Mouse (Mus musculus): Measurements from ENCODE around the gene Limch1.

Gene Limch1

GRCm38 (mm10) chr5:67029946-67030345 lies 284.3 kb downstream of the Limch1 start:
- DNase-seq (ENCODE audit: low read depth, low spot score), result no peak

DNA sequence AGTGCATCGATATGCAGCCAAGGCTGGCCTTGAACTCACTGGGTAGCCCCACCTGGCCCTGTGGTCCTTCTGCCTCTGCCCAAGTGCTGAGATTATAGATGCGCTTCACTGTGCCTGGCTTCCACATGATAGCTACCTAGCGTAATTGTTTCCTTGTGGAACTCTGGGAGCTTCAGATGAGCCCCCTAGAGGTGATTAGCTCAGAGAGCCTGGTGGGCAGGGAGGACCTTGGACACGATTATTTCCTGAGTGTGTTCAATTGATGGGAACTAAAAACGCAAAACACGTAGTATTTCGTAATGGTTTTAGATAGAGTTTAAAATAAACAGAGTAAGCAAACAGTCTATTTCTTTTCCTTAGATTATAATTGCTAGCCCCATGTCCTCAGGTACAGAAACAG lies 287.0 kb downstream of the Limch1 start:
- no peak for DNase-seq (ENCODE audit: low read depth, low spot score)

GRCm38 (mm10) chr5:67043932-67044331 lies 298.3 kb downstream of the Limch1 start:
- no peak for DNase-seq (ENCODE audit: low read depth, low spot score)

DNA sequence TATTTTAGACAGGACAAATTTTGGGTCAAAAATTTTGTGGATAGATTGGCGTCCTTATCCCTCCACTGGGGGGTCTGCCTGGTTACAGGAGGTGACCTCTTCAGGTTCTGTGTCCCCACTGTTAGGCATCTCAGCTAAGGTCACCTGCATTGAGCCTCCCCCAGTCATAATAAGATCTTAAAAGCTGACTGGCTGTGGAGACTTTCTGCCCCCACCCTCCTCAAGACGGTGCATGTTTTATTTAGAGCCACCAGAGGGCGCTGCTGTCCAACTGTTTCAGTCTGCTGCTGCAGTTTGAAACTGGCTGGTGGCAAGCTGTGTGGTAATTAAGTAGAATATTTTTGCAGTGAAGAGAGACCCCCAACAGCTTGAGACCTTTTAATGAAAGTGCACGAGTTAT lies 302.4 kb downstream of the Limch1 start:
- DNase-seq (ENCODE audit: low read depth, low spot score), result peak; percentile 22

DNA sequence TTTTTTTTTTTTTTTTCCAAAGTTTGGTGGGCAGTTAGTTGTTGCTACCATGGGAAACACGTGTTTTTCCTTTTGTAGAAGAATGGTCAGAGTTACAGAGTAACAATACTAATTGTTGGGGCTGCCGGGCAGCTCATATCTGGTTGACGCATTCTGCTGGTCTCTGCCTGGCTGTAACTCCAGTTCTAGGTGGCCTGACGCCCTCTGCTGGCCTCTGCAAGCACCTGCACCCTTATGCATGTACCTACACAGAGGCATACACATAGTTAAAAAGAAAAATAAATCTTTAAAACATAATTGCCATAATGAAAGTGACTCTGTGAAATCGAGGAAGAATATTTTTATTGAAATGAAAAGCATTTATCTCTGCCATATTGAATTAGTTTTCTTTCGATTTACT lies 312.2 kb downstream of the Limch1 start:
- no peak for DNase-seq (ENCODE audit: low read depth, low spot score)

GRCm38 (mm10) chr5:67060519-67060918 lies 314.9 kb downstream of the Limch1 start:
- no peak for DNase-seq (ENCODE audit: low read depth, low spot score)

DNA sequence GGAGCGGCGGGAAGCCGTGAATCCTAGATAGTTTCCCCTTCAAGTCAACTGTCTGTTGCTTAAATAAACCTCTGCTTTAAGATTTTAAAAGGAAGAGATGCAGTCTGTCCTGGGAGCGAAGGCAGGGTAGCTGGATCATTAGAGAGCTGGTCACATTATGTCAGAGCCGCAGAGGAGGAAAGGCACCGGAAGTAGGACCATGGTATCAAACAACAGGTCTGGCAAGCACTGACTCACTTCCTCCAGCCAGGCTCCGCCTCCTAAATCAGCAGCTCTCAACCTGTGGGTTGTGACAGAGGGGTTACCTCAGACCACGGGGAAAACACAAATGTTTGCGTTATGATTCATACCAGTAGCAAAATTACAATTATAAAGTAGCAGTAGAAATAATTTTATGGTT lies 318.0 kb downstream of the Limch1 start:
- no peak for DNase-seq (ENCODE audit: low read depth, low spot score)

GRCm38 (mm10) chr5:67083117-67083516 lies 337.5 kb downstream of the Limch1 start:
- no peak for DNase-seq (ENCODE audit: low read depth, low spot score)

- DNase-seq (ENCODE audit: low read depth, low spot score), result no peak
Measured at GRCm38 (mm10) chr5:67090856-67091255, 345.2 kb downstream of the Limch1 start.

GRCm38 (mm10) chr5:67091766-67092165 lies 346.1 kb downstream of the Limch1 start:
- DNase-seq (ENCODE audit: low read depth, low spot score), result no peak

GRCm38 (mm10) chr5:67093991-67094390 lies 348.4 kb downstream of the Limch1 start:
- DNase-seq (ENCODE audit: low read depth, low spot score), result no peak

DNA sequence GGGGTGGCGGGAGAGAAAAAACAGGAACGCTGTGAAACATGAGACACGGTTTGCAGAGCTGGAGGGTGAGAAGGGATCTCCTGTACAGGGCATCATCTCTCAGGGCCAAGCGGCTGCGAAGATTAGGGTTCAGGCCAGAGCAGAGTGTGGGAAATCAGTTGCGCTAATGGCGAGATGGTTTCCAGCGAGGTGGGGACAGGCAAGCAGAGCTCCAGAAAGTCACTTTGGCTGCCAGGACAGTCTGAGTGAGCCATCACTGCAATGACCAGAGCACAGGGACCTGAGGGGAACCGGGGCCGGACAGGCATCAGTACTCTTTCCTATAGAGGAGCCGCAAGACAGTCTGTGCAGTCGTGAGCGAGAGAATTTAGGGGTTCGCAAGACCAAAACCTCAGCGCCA lies 349.5 kb downstream of the Limch1 start:
- no peak for DNase-seq (ENCODE audit: low read depth, low spot score)

DNA sequence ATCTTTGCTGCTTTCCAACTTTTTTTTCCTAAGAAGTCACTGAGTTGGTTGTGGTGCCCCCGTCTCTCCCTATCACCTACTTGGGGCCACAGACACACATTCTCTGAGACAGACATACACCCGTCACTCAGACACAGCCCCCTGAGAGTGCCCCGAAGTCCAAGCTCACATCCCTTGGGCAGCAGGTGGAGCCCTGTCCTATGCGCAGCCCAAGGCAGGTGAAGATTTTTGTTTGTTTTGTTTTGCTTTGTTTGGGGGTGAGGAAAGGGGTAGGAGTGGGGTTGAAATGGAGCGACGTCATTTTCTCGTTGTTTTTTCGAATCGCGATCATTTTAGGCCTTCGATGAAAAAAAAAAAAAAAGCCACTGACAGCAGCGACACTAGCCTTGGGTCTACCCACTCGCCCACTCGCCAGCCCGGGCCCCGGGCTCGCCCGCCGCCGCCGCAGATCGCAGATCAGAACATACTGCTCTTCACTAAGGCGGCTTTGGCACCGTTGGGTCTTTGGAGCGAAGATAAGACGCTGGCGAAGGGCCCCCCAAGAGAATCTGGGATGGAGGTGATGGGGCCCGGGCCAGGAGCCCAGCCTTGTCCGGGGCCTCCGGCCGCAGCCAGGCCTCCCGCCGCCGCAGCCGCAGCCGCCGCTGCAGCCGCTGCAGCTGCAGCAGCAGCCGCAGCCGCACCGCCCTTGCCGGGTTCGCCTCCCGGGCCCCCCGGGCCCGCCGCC lies 350.2 kb downstream of the Limch1 start:
- DNase-seq (ENCODE audit: low read depth, low spot score), result no peak

GRCm38 (mm10) chr5:67096378-67096771 lies 350.7 kb downstream of the Limch1 start:
- DNase-seq (ENCODE audit: low read depth, low spot score), result no peak

GRCm38 (mm10) chr5:67097106-67098050 lies 351.8 kb downstream of the Limch1 start:
- no peak for DNase-seq (ENCODE audit: low read depth, low spot score)

DNA sequence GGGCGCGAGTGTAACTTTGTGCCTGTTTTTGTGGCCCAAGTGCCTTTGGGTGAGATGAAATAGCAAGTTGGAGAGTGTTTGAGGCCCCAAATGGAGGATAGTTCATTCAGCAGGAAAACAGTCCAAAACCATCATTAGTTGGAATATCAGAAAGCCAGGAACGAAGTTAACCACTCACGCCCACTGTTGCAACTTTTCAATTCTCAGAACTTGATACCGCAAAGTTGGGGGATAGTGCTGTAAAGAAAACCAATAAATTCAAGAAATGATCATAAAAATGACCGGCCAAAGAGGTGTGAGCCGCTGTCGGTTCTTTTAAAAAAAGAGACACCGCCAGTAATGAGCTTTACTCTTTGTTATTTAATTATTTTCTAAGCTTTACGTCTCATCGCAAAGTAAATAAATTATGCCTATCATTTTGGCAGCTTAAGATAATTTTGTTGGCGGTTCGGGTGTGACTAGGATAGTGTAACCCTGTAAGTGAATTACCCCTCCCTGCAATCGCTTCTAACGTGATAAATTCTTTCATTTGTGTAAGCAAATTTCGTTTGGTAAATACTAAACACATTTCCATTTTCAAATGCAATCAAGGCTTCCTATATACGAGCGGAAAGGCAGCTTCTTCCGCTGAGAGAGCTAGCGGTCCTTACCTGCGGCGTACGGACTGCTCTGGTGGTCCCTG lies 352.6 kb downstream of the Limch1 start:
- DNase-seq (ENCODE audit: low read depth, low spot score), result no peak

GRCm38 (mm10) chr5:67098733-67099323 lies 353.2 kb downstream of the Limch1 start, which contains the start of gene Phox2b:
TSS of gene Phox2b (minus strand) at chr5:67099301.
- no peak for DNase-seq (ENCODE audit: low read depth, low spot score)

DNA sequence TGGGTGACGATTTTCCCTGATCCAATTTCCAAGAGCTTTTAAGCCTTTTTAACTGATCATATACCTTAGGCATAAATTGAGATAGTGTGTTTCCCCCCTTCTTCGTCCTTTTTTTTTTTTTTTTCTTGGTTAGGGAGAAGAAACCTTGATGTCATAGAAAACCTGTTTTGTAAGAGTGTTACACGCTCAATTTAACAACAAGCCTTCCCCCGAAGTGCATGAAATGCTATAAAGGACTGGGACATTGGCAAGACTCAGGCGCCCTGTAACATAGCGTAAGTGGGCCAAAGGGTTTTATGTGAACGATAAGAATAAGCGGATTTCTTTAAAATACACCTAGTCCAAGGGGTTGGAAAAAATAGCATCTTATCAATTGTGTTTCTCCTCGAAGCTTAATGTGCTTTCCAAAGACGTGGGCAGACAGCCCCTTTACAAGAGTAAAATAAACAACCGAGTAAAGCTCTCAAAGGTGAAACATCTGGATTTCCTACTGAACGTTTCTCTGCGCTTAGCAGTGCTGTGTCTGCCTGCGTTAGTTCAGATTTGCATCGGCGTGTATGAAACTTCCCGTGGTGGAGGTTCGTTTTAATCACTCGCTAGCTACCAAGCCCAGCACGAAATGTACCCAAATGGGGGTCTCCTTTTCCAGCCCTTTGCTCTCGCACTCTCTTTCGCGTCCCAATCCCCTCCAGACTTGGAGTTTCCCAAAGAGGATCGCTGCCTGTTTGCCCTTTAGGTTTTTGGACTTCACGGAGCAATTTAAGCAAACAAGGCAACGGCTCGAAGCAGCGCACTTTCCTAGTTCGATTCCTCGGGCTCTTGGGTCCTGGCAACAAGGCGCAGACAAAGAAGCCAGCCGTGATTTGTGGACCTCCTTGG lies 354.0 kb downstream of the Limch1 start:
- DNase-seq (ENCODE audit: low read depth, low spot score), result no peak

DNA sequence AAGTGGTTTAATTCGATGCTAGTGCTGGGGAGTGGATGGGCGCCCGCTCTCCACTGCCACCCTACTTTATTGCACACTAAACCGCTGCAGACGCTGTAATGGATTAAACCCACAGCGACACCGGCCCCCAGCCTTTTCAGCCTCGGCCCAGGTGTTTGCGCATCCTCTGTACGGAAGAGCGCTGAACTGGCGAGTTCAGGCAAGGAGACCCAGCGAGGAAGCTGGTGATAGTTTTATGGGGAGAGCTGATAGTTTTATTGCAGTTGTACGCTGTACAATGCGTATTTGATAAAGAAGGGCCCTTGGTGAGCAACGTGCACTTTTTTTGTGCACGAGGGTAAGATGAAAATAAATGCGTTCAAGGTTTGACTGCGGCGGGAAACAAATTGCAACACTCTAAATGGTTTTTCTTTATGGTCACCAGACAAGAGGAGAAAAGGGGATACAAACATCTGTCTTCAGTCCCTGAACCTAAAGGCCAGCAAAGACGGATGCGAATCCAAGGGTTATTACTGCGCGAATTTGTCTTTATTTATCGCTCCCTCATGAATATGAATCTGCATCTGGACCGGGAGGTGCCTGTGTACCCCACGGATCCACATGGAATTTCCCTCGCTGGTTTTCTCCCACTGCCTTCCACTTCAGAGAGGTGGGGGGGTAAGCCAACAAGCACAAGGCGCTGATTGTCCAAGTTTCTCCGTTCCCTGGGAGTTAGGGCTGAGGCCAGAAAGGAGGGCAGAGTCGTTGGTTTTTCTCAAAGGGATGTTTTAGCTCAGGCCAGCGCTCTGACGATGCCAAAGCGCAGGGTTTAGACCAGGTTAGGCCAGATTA lies 355.2 kb downstream of the Limch1 start:
- DNase-seq (ENCODE audit: low read depth, low spot score), result no peak

- DNase-seq (ENCODE audit: low read depth, low spot score), result no peak
Measured at GRCm38 (mm10) chr5:67101395-67101760, 355.8 kb downstream of the Limch1 start.

Measured in WW6 (cell line).